In the genomic region with DNA sequence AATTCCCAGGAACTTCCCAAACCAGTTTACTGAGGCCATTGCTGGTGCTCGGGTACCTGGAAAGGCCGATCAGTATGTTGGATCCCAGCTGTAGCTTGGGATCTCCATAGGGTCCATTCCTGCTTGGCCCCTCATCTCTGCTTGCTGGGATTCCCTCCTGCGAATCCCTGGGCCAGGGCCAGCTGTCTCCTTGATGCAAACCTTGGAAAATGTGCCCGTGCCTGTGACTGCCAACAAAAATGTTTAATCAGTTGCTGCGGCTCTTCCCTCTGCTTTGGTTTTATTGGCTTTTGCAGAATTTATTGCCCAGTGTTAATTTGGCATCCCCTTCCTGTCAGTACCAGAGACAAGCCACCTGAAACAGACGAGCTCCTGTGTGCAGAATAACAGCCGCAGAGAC, we compare ENCODE assay signal across 14 mouse cellular contexts.
DNase-seq lines count a peak whose midpoint lies in the region; ATAC-seq and TF ChIP-seq lines count a peak whose summit lies in the region.
"Had no signal": no experiment of that assay in that cellular context is flagged by ENCODE, and none has a peak within 500 bp of the region (broad histone marks: within the 10 kb centered on the region; RNA-seq: fewer than 3 reads in every experiment).

No protein-coding gene starts in this region.

- H3K9ac ChIP-seq in neural tube, embryonic 13.5 days = peak overlapping the region; percentile 8; the same call in 1 of the 2 replicates
- no peak overlapping the region for H3K9ac ChIP-seq in limb, embryonic 14.5 days (ENCODE audit: low read depth, low read length, severe bottlenecking)
- H3K9ac ChIP-seq: embryonic facial prominence, embryonic 12.5 days; liver, embryonic 13.5 days had no signal

- no peaks in the 10 kb centered on the region for H3K36me3 ChIP-seq in neural tube, embryonic 13.5 days
- no peaks in the 10 kb centered on the region for H3K36me3 ChIP-seq in limb, embryonic 14.5 days (ENCODE audit: control insufficient read depth, insufficient read depth, low read length)
- H3K36me3 ChIP-seq: embryonic facial prominence, embryonic 12.5 days; liver, embryonic 13.5 days had no signal

- no peaks in the 10 kb centered on the region for H3K27me3 ChIP-seq in neural tube, embryonic 13.5 days
- H3K27me3 ChIP-seq in limb, embryonic 14.5 days (ENCODE audit: control insufficient read depth, insufficient read depth, low read length) = no peaks in the 10 kb centered on the region
- H3K27me3 ChIP-seq: liver, embryonic 13.5 days had no signal

- peak overlapping the region; percentile 56 for H3K27ac ChIP-seq in neural tube, embryonic 13.5 days (replicated peaks)
- H3K27ac ChIP-seq in limb, embryonic 14.5 days (replicated peaks; ENCODE audit: low read depth, low read length) = 0 out of 2 replicates have a peak overlapping the region, but pooled peaks have one; percentile 44
- H3K27ac ChIP-seq: embryonic facial prominence, embryonic 12.5 days; gastrocnemius, adult 2 months; liver, embryonic 13.5 days had no signal

- no peaks in the 10 kb centered on the region for H3K9me3 ChIP-seq in neural tube, embryonic 13.5 days
- no peaks in the 10 kb centered on the region for H3K9me3 ChIP-seq in limb, embryonic 14.5 days (ENCODE audit: control insufficient read depth, low read length)
- H3K9me3 ChIP-seq: embryonic facial prominence, embryonic 12.5 days; liver, embryonic 13.5 days had no signal

- H3K4me1 ChIP-seq in neural tube, embryonic 13.5 days (replicated peaks) = peaks cover 32% of the 10 kb centered on the region
- H3K4me1 ChIP-seq in limb, embryonic 14.5 days (ENCODE audit: control insufficient read depth, insufficient read depth, low read length) = peaks cover 38% of the 10 kb centered on the region
- H3K4me1 ChIP-seq: liver, embryonic 13.5 days had no signal

- no peak overlapping the region for H3K4me3 ChIP-seq in neural tube, embryonic 13.5 days
- H3K4me3 ChIP-seq in limb, embryonic 14.5 days (replicated peaks; ENCODE audit: low read length) = no peak overlapping the region
- H3K4me3 ChIP-seq: embryonic facial prominence, embryonic 12.5 days; gastrocnemius, adult 2 months; liver, embryonic 13.5 days had no signal

- WGBS in neural tube, embryonic 13.5 days = 45% methylated on average over 7 of the region's 7 CpGs
- 17% methylated on average over 7 of the region's 7 CpGs for WGBS in limb, embryonic 14.5 days

- no peak for ATAC-seq in neural tube, embryonic 13.5 days (ENCODE audit: low read depth)
- no peak for ATAC-seq in limb, embryonic 14.5 days (ENCODE audit: low FRiP score, low read depth)
- ATAC-seq: CD4-positive, CD25-positive, alpha-beta regulatory T cell, adult 4 months; lung, postnatal 0 days had no signal

- TF ChIP-seq POLR2A in limb, embryonic 14.5 days (IDR thresholded peaks at IDR 0.05; ENCODE audit: borderline replicate concordance, extremely low read depth, insufficient read depth, insufficient read length) = no peak

- H3K4me2 ChIP-seq in neural tube, embryonic 13.5 days = no peak overlapping the region
- no peak overlapping the region for H3K4me2 ChIP-seq in limb, embryonic 14.5 days (replicated peaks; ENCODE audit: low read depth, low read length, severe bottlenecking)
- H3K4me2 ChIP-seq: embryonic facial prominence, embryonic 12.5 days; liver, embryonic 13.5 days had no signal

- intact Hi-C loops in heart, postnatal 10 days (cut with DNase I) = no loop called here

- DNase-seq in neural tube, embryonic 10.5 days (ENCODE audit: extremely low spot score, low spot score) = no peak
- DNase-seq in brain, adult 2 months (ENCODE audit: low read depth, low spot score) = peak; percentile 54
- peak; percentile 72 for DNase-seq in cerebellum, adult 9-11 months
- DNase-seq in limb, embryonic 14.5 days (ENCODE audit: low spot score) = peak; percentile 22
- no peak for DNase-seq in frontal cortex, postnatal 10 days (ENCODE audit: low spot score in 2 of 2)
- no peak for DNase-seq in heart, postnatal 10 days
- DNase-seq: gastrocnemius, adult 2 months; kidney, postnatal 14 days; liver, embryonic 13.5 days; thymus, postnatal 14 days had no signal

Comparison
In these comparisons a context has a peak if more than half of its experiments do, and no peak if none do; other contexts are left out.
1. DNase-seq: peak in brain, adult 2 months (single experiment), cerebellum, adult 9-11 months (single experiment) and limb, embryonic 14.5 days (single experiment); none in neural tube, embryonic 10.5 days (single experiment), frontal cortex, postnatal 10 days (0 of 2) and heart, postnatal 10 days (0 of 2).